Mouse (Mus musculus) forebrain, embryonic 12.5 days (tissue): ENCODE data around the gene Fcer1g. TPM values are rescaled to one million over a fixed set of nuclear protein-coding genes. Genes with fewer than 3 reads are reported as not detected.

ENCODE experiments used
- ATAC-seq: fragments of 200-750 bp; cut with Nextera tagmentation; 2 replicates; pipeline ENCODE4 v1.8.0; 2017; ENCODE audit warnings: moderate TSS enrichment; ENCODE audit not compliant: low FRiP score
- H3K27ac ChIP-seq: fragments of 300-500 bp; sonication (generic); 2 replicates; pipeline ENCODE4 v1.5.1; 2016; ENCODE audit warnings: mild to moderate bottlenecking
- H3K27me3 ChIP-seq: fragments of 300-500 bp; sonication (generic); 2 replicates; pipeline ENCODE4 v1.6.1; 2016; ENCODE audit warnings: mild to moderate bottlenecking
- H3K36me3 ChIP-seq: fragments of 300-500 bp; sonication (generic); replicated peaks from 2 replicates; pipeline ENCODE4 v1.6.1; 2016; ENCODE audit warnings: mild to moderate bottlenecking
- H3K4me1 ChIP-seq: fragments of 300-500 bp; sonication (generic); 2 replicates; pipeline ENCODE4 v1.6.1; 2016
- H3K4me2 ChIP-seq: fragments of 300-500 bp; sonication (generic); 2 replicates; pipeline ENCODE4 v1.6.1; 2016; ENCODE audit warnings: mild to moderate bottlenecking, moderate library complexity
- H3K4me3 ChIP-seq: fragments of 300-500 bp; sonication (generic); replicated peaks from 2 replicates; pipeline ENCODE4 v1.5.1; 2016; ENCODE audit warnings: mild to moderate bottlenecking
- H3K9ac ChIP-seq: fragments of 300-500 bp; sonication (generic); 2 replicates; pipeline ENCODE4 v1.6.1; 2016; ENCODE audit warnings: mild to moderate bottlenecking
- H3K9me3 ChIP-seq: fragments of 300-500 bp; sonication (generic); 2 replicates; pipeline ENCODE4 v1.6.1; 2016
- WGBS: fragments of 180-500 bp; shearing (Covaris S2); methylation state at CpG from one replicate; pipeline ENCODE4 v1.1.7; 2016; 5-methylcytosine and 5-hydroxymethylcytosine counted together
- polyA plus RNA-seq: library from polyadenylated mRNA; unstranded; fragments of >200 nt; fragmentation: Nextera tagmentation; extraction: Ambion mirVana; gene quantifications from 2 replicates; pipeline ENCODE4 v1.2.1, GENCODE M21; 2016

Fcer1g gene
- polyA plus RNA-seq, 1 experiment from 2014 or later = 15.3 TPM

DNA sequence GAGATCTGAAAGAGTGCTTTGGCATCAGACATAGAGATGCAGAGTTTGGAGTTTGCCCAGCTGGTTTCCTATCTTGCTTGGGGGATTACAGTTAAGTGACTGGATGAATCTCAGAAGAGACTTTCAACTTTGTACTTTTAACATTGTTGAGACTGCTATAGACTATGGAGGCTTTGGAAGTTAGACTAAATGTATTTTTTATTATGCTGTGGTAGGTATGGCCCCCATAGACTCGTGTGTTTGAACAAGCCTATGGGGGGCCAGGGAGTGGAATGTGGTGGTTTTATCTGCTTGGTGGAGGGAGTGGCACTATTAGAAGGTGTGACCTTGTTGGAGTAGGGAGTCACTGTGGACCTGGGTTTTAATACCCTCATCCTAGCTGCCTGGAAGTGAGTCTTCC, 34.6 kb downstream of the Fcer1g start:
- 58% methylated on average over 1 of the region's 1 CpGs for WGBS
- Histone ChIP-seq H3K4me2 (no peak overlapping the region), H3K36me3 (no peaks in the 10 kb centered on the region), H3K27me3 (peaks cover 45% of the 10 kb centered on the region), H3K9ac (no peak overlapping the region), H3K27ac (no peak overlapping the region), H3K9me3 (no peaks in the 10 kb centered on the region), H3K4me1 (peaks cover 12% of the 10 kb centered on the region), H3K4me3 (no peak overlapping the region)
- no peak for ATAC-seq

DNA sequence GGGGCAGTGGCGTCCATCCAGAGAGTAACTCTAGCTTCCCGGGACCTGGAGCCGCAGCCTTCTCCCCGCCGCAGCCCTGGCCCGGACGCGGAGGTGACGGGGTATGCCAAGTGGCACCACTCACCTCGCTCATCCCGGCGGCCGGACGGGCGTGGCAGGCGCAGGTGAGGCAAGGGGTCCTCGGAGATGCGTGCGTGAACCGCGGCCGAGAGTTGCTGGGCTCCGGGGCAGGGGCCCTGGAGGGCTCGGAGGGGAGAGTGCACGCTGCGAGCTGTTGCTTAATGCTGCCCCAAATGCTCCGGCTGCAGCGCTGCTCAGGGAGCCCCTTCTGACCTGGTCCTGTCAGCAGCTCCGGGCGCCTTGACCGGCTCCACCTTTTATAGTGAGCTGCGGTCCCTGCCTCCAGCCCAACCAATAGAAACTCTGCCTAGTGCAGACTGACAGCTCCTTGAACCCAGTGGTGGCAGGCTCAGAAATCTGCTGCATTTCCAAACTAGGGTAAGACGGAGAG, 38.2 kb downstream of the Fcer1g start, which contains the start of gene Pcp4l1:
TSS of gene Pcp4l1 (minus strand) at position 382 of the 511 bp plus-strand sequence.
- Histone ChIP-seq H3K27ac (no peak within 1 kb of the TSS), H3K9me3 (no peaks in the 10 kb centered on the region), H3K4me1 (peaks cover 35% of the 10 kb centered on the region), H3K27me3 (peaks cover 79% of the 10 kb centered on the region), H3K4me2 (peak within 1 kb of the TSS; percentile 98), H3K9ac (peak within 1 kb of the TSS; percentile 54; the same call in 1 of the 2 replicates), H3K36me3 (no peaks in the 10 kb centered on the region), H3K4me3 (peak within 1 kb of the TSS; percentile 55)
- peak; percentile 78 for ATAC-seq
- 1% methylated on average over 33 of the region's 33 CpGs for WGBS

DNA sequence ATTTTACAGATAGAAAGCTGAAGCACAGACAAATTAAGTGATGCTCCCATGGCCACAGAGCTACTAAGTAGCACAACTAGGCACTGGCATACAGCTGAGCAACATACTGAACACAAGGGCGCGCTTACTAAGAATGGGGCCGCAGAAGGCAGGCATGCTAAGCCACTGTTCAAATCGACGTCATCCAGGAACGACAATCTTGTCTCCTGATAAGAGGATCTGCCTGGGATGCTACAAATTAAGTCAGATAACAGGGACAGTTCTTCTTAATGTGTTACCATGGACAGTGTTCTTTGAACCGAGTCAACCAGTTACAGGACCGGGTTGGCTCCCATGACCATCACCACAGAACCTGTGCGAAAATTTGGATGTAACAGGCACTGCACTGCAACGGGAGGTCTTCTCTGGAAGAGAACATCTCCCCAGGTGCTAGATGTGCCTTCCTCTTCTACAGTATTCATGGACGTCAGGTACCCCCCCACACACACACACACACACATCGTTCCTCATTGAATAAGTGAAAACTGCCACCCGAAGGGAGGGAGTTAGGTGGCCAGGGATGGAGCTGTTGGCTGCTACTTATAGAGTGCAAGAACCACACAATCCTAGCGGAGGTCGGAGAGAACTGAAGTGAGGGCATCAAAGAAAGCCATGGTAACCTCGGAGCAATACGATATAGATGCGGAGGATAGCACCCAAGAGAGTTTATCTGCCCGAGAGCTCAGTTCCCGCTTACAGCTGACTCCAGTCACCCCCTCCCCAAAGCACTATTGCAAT, 38.9 kb downstream of the Fcer1g start:
- H3K36me3 ChIP-seq = no peaks in the 10 kb centered on the region
- peaks cover 35% of the 10 kb centered on the region for H3K4me1 ChIP-seq
- H3K27me3 ChIP-seq = peaks cover 84% of the 10 kb centered on the region
- no peak for ATAC-seq
- H3K4me3 ChIP-seq = peak overlapping the region; percentile 55
- H3K4me2 ChIP-seq = peak overlapping the region; percentile 98
- peak overlapping the region; percentile 54; the same call in 1 of the 2 replicates for H3K9ac ChIP-seq
- WGBS = 4% methylated on average over 20 of the region's 20 CpGs
- no peak overlapping the region for H3K27ac ChIP-seq
- no peaks in the 10 kb centered on the region for H3K9me3 ChIP-seq

DNA sequence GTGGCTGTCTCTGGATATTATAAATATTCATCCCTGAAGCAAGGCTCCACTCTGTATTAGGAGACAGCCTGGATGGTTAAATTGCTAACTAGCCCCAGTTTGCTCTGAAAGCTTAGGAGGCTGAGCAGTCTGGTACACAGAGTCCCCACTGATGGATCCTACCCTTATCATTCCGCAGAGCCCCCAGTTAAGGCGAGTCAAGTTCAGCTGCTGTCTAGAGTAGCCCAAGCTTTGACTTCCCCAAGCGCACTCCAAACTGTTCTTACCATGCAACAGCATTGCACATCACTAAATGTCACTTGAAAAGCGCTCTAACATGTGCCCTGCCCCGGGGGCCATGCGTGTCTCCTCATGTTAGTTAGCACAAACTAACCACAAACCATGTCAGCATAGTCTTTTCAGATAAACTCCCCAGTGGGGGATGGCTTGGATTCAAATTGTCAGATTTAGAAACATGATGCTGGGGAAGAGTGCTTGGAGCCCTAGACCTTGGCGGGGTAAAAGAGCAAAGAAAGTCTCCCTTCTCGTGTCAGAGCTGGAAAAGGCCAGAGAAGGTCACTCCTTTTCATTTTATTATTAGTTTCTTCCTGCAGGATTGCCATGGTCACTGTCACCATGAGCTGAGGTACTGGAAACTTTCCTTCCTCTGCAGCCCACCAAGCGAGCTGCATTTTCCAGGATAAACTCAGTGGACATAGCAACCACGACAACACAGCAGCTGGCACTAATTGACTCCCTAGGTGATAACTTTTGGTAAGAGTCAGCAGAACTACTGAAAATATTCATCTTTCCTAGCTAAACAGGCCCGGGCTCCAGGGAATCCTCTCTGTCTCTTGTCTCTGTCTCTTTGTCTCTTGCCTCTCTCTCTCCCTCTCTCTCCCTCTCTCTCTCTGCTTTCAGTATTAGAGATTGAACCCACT, 40.0 kb downstream of the Fcer1g start:
- no peak for ATAC-seq
- WGBS = 26% methylated on average over 11 of the region's 11 CpGs
- H3K4me2 ChIP-seq = peak overlapping the region; percentile 42
- H3K4me1 ChIP-seq = peaks cover 43% of the 10 kb centered on the region
- no peaks in the 10 kb centered on the region for H3K36me3 ChIP-seq
- H3K4me3 ChIP-seq = no peak overlapping the region
- H3K9ac ChIP-seq = no peak overlapping the region
- peaks cover 77% of the 10 kb centered on the region for H3K27me3 ChIP-seq
- no peak overlapping the region for H3K27ac ChIP-seq
- no peaks in the 10 kb centered on the region for H3K9me3 ChIP-seq

DNA sequence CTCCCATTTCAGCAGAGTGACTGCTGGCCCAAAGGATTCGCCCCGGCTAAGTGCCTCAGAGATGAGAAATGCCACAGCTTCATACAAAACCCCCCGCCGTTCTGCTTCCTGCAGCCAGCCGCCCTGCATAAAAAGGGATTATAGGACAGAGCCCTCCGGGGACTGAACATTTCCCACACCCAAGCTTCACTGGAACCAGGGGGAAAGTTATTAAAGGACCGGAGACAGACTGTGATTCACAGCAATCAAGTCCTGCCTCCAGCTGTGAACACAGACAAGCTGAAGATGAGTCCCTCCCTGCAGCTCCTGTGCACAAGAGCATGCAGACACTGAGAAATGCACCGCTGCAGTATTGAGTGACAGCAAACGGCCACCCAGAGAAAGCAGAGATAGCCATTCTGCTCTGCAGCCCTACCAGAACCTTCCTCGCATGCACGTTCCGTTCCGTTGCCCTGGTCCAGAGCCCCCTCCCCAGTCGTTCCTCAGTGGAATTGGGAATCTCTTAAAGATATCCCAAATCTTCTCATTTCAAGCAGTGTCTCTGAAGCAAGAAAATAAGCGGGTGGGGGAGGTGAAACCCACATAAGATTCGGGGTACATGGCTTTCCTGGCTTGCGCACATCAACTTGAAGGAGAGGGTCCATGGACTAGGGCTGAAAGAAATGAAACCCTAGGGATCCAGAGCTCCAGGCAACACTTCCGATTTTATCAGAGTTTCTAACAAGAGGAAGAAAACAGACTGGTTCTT, 40.9 kb downstream of the Fcer1g start:
- ATAC-seq = peak; percentile 60; the same call in 1 of the 2 replicates
- Histone ChIP-seq H3K4me1 (peaks cover 52% of the 10 kb centered on the region), H3K4me2 (peak overlapping the region; percentile 42), H3K9me3 (no peaks in the 10 kb centered on the region), H3K36me3 (no peaks in the 10 kb centered on the region), H3K27ac (0 out of 2 replicates have a peak overlapping the region, but pooled peaks have one; percentile 14), H3K27me3 (peaks cover 70% of the 10 kb centered on the region), H3K9ac (peak overlapping the region; percentile 29; the same call in 1 of the 2 replicates), H3K4me3 (peak overlapping the region; percentile 22)
- WGBS = 3% methylated on average over 18 of the region's 18 CpGs

DNA sequence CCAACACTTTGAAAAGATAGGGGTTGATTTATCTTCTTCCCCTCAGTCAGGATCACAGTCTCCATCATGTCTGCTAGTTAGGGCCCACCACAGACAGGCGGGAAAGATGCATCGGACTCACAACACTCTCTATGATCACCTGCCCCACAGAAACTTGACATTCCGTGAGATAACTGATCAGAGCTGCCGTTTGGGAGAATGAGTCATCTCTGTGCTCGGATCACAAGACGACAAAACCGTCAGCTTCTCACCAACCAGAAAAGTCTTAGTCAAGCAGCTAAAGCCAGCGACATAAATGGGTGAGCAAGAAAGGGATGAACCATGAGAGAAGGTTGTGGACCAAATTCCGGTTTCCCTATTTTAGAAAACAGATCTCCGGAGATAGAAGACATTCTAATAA, 41.9 kb downstream of the Fcer1g start:
- Histone ChIP-seq H3K27ac (no peak overlapping the region), H3K9ac (no peak overlapping the region), H3K36me3 (no peaks in the 10 kb centered on the region), H3K27me3 (peaks cover 63% of the 10 kb centered on the region), H3K4me3 (no peak overlapping the region), H3K4me2 (no peak overlapping the region), H3K4me1 (peaks cover 55% of the 10 kb centered on the region), H3K9me3 (no peaks in the 10 kb centered on the region)
- ATAC-seq = no peak
- WGBS = 49% methylated on average over 10 of the region's 10 CpGs

DNA sequence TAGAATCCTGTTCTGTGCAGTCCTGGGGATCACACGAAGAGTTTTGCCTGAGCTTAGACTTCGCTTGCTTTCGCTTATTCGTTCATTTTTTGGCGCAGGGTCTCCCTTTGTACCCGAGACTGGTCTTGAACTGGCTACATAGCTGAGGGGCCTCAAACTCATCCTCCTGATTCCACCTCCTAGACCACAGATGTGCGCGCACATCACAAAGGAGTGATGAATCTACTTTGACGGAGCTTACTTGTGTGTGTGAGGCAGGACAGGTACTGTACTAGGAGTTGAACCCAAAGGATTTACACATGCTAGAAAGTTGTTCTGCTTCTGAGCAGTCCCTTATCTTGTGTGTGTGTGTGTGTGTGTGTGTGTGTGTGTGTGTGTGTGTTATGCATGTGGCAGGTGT, 43.3 kb downstream of the Fcer1g start:
- Histone ChIP-seq H3K9ac (no peak overlapping the region), H3K9me3 (no peaks in the 10 kb centered on the region), H3K27me3 (peaks cover 59% of the 10 kb centered on the region), H3K27ac (no peak overlapping the region), H3K4me1 (peaks cover 53% of the 10 kb centered on the region), H3K36me3 (no peaks in the 10 kb centered on the region), H3K4me2 (no peak overlapping the region), H3K4me3 (no peak overlapping the region)
- WGBS = 92% methylated on average over 9 of the region's 9 CpGs
- ATAC-seq = no peak

DNA sequence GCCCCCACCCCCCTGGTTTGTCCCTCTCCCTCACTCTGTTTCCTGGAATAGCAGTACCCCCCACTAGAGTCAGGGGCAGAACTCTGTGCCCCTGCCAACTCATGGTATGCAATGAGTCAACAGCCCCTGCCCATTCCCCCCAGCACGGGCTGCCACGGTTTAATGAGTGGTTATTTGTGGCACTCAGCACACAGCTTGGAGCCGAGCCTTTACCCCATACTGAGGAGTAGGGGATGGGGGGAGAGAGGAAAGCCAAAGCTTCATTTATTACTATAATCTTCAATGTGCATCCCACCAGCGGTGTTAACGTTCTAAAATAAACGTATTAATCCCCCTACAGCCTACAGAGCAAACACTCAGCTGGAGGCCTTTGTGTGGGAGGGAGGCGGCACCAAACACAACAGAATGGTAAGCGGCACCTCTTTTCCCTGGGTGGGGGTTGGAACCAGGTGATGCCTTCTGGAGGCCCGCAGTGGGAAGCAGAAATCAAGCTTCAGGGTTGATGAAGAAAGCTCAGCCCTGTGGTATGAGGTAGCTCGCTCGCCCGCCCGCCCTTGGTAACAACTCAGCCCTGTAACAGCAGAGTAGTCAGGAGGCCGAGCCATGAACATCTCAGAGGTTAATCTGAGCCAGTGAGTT, 44.6 kb downstream of the Fcer1g start:
- Histone ChIP-seq H3K9ac (no peak overlapping the region), H3K4me1 (peaks cover 44% of the 10 kb centered on the region), H3K4me3 (no peak overlapping the region), H3K27me3 (peaks cover 47% of the 10 kb centered on the region), H3K4me2 (0 out of 2 replicates have a peak overlapping the region, but pooled peaks have one; percentile 8), H3K36me3 (no peaks in the 10 kb centered on the region), H3K27ac (peak overlapping the region; percentile 50; the same call in 1 of the 2 replicates), H3K9me3 (no peaks in the 10 kb centered on the region)
- ATAC-seq = no peak
- WGBS = 17% methylated on average over 14 of the region's 14 CpGs

DNA sequence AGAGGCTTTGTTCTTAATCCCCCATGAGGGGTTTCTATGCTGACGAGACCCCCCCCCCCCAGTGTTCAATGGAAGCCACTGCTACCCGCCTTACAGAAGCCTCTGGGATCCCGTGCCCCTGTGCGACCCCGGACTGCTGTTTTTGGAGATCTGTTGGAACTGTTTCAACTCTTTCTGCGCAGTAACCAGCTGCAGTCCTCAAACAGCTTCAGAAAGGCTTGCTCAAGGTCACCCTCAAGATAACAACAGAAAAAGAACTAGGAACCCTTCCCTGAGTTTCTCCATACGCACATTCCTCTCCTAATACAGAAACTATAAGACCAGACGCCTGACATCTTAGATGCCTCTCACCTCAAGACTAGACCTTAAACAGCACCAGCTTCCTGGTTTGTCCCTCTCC, 45.1 kb downstream of the Fcer1g start:
- Histone ChIP-seq H3K4me2 (peak overlapping the region; percentile 8; the same call in 1 of the 2 replicates), H3K36me3 (no peaks in the 10 kb centered on the region), H3K27me3 (peaks cover 41% of the 10 kb centered on the region), H3K9me3 (no peaks in the 10 kb centered on the region), H3K4me3 (no peak overlapping the region), H3K4me1 (peaks cover 38% of the 10 kb centered on the region), H3K27ac (peak overlapping the region; percentile 50; the same call in 1 of the 2 replicates), H3K9ac (no peak overlapping the region)
- 10% methylated on average over 8 of the region's 8 CpGs for WGBS
- ATAC-seq = no peak

DNA sequence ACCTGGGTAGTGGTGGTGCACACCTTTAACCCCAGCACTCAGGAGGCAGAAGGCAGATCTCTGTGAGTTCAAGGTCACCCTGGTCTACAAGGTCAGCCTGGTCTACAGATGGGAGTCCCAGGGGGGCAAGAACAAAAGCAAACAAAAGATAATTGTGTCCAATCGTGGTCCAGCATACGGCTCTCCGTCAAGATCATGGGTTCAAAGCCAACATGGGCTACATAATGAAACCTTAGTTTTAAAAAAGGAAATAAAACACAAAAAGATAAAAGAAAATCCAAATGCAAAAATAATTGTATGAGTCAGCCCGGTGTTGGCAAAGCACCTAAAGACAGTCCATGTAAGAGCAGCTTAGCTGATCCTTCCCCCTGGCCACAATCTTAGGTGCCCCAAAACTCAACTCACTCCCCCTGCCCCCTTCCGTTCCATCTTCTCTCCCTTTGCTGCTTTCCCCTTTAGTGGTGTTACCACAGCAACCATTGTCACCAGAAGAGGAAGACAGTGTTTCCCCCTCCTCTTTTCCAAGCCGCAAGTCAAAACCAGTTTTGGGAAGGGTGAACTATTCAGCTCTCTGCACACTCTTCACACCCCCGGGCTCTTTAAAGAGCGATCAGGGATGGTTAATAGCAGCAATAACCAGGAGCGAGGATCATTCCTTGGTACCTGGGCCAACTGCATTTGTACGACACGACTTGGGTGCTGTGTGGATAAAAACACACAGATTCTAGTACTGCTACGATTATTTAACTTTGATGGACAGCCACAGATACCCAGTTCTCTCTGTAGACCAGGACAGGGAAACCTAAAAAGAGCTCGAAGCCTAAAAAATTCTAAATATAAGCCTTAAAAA, 46.1 kb downstream of the Fcer1g start:
- peaks cover 29% of the 10 kb centered on the region for H3K4me1 ChIP-seq
- WGBS = 35% methylated on average over 13 of the region's 13 CpGs

More for the DNA sequence above, 46.1 kb downstream of the Fcer1g start:
- Histone ChIP-seq H3K9ac (no peak overlapping the region), H3K4me2 (no peak overlapping the region), H3K36me3 (no peaks in the 10 kb centered on the region), H3K4me3 (no peak overlapping the region), H3K9me3 (no peaks in the 10 kb centered on the region), H3K27ac (no peak overlapping the region), H3K27me3 (peaks cover 32% of the 10 kb centered on the region)
- peak; percentile 28; the same call in 1 of the 2 replicates for ATAC-seq
